Mouse (Mus musculus) C2C12 (cell line): Measurements from ENCODE around the gene Pde4dip.

Experiments
- CEBPB ChIP-seq: IDR thresholded peaks from one replicate; pipeline ENCODE4 v1.6.1; 2011; ENCODE audit warnings: low read depth, mild to moderate bottlenecking, control low read depth, moderate library complexity
- CTCF ChIP-seq: IDR thresholded peaks from one replicate; pipeline ENCODE4 v1.5.1; 2011; ENCODE audit not compliant: control insufficient read depth, insufficient read depth, insufficient read length
- MAX ChIP-seq: IDR thresholded peaks from one replicate; pipeline ENCODE4 v1.6.1; 2011; ENCODE audit warnings: mild to moderate bottlenecking, control low read depth
- MYOD1 ChIP-seq: IDR thresholded peaks from one replicate; pipeline ENCODE4 v1.6.1; 2011; ENCODE audit warnings: low read depth; ENCODE audit not compliant: control insufficient read depth, insufficient read length
- MYOG ChIP-seq: IDR thresholded peaks from one replicate; pipeline ENCODE4 v1.6.1; 2011; ENCODE audit not compliant: control insufficient read depth, insufficient read length; ENCODE audit errors: extremely low read depth
- USF1 ChIP-seq: IDR thresholded peaks from one replicate; pipeline ENCODE4 v1.6.1; 2011; ENCODE audit warnings: low read depth, mild to moderate bottlenecking, control low read depth, moderate library complexity

DNA sequence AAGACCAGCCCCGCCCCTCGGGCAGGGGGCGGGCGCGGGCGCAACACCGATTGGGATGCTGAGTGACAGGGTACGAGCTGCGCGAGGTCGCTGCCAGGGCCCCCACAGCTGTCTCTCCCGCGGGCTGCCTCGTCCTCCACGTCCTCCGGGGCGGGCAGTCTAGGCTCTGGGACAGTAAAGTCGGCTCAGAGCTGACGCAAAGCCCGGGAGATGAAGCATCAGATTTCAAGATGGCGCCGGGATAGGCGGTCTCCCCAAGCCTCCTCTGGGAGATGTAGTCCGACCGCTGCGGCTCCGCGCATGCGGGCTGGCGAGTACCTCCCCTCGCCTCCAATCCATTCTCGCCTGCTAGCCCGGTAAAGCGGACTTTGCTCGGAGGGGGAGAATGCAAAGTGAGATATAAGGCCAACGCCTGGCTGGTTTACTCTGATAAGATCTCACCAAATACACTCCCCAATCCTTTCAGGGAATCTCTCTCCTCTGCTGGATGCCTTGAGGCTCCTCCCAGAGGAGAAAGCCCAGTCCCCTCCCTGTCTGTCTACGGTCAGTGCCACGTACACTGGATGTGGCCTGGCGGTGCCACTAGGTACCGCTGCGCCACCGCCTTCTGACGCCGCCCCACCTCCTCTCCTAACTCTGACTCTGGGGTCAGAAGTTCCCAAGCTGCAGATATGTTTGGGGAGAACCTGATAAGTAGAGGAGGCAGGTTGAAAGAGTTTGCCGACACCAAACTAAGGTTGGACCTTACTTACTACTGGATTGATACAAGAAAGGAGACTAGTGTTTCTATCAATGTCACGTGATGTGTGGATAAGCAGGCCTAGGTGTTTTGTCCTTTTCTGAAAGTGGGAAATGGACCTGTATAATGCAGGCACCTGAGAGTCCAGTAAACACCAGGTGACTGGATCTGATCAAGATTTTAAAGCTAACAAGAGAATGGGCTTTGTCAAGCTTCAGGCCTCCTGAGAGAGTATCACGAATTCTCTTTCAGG is 120.4 kb downstream of the Pde4dip start:
- peak; percentile 84 for TF ChIP-seq CTCF
- no peak for TF ChIP-seq MAX
- TF ChIP-seq CEBPB = no peak
- peak; percentile 54 for TF ChIP-seq USF1
- no peak for TF ChIP-seq MYOG
- TF ChIP-seq MYOD1 = peak; percentile 51
